Mouse (Mus musculus) neural tube, embryonic 15.5 days (tissue): ENCODE data around the gene Dynll1. TPM values are rescaled to one million over a fixed set of nuclear protein-coding genes. Genes with fewer than 3 reads are reported as not detected.

Source experiments
- ATAC-seq: fragments of 200-750 bp; cut with Nextera tagmentation; 2 replicates; pipeline ENCODE4 v1.8.0; 2017; ENCODE audit warnings: mild to moderate bottlenecking, moderate TSS enrichment, moderate library complexity; ENCODE audit not compliant: low FRiP score
- H3K27ac ChIP-seq: fragments of 300-500 bp; sonication (generic); replicated peaks from 2 replicates; pipeline ENCODE4 v1.5.1; 2015; ENCODE audit warnings: mild to moderate bottlenecking, inconsistent platforms
- H3K27me3 ChIP-seq: fragments of 300-500 bp; sonication (generic); replicated peaks from 2 replicates; pipeline ENCODE4 v1.6.1; 2015; ENCODE audit warnings: inconsistent platforms
- H3K36me3 ChIP-seq: fragments of 300-500 bp; sonication (generic); 2 replicates; pipeline ENCODE4 v1.6.1; 2015; ENCODE audit warnings: inconsistent platforms
- H3K4me1 ChIP-seq: fragments of 300-500 bp; sonication (generic); 2 replicates; pipeline ENCODE4 v1.6.1; 2015; ENCODE audit warnings: inconsistent platforms
- H3K4me2 ChIP-seq: fragments of 300-500 bp; sonication (generic); 2 replicates; pipeline ENCODE4 v1.6.1; 2015; ENCODE audit warnings: inconsistent platforms, mild to moderate bottlenecking, moderate library complexity
- H3K4me3 ChIP-seq: fragments of 300-500 bp; sonication (generic); replicated peaks from 2 replicates; pipeline ENCODE4 v1.5.1; 2015; ENCODE audit warnings: mild to moderate bottlenecking, inconsistent platforms
- H3K9ac ChIP-seq: fragments of 300-500 bp; sonication (generic); replicated peaks from 2 replicates; pipeline ENCODE4 v1.6.1; 2015; ENCODE audit warnings: mild to moderate bottlenecking, inconsistent platforms
- H3K9me3 ChIP-seq: fragments of 300-500 bp; sonication (generic); replicated peaks from 2 replicates; pipeline ENCODE4 v1.6.1; 2016; ENCODE audit warnings: inconsistent platforms
- WGBS: fragments of 180-500 bp; shearing (Covaris S2); methylation state at CpG from one replicate; pipeline ENCODE4 v1.1.7; 2015; ENCODE audit warnings: mixed read lengths; 5-methylcytosine and 5-hydroxymethylcytosine counted together
- polyA plus RNA-seq: library from polyadenylated mRNA; unstranded; fragments of >200 nt; fragmentation: Nextera tagmentation; extraction: Ambion mirVana; gene quantifications from 2 replicates; pipeline ENCODE4 v1.2.1, GENCODE M21; 2015

Gene Dynll1
- polyA plus RNA-seq, 1 experiment from 2014 or later: 1,328 TPM

- Histone ChIP-seq H3K36me3 (peaks cover 47% of the 10 kb centered on the region), H3K27me3 (no peaks in the 10 kb centered on the region), H3K4me3 (no peak overlapping the region), H3K27ac (no peak overlapping the region), H3K4me2 (no peak overlapping the region), H3K9ac (no peak overlapping the region), H3K9me3 (no peaks in the 10 kb centered on the region), H3K4me1 (peaks cover 2% of the 10 kb centered on the region)
- 85% methylated on average over 8 of the region's 8 CpGs for WGBS
- ATAC-seq: no peak
These were observed 39.7 kb downstream of the Dynll1 start for GRCm38 (mm10) chr5:115261141-115261540.

GRCm38 (mm10) chr5:115260356-115260755, 40.4 kb downstream of the Dynll1 start:
- H3K4me1 ChIP-seq: no peaks in the 10 kb centered on the region
- ATAC-seq: no peak
- no peak overlapping the region for H3K9ac ChIP-seq
- H3K4me3 ChIP-seq: no peak overlapping the region
- no peaks in the 10 kb centered on the region for H3K27me3 ChIP-seq
- no peak overlapping the region for H3K27ac ChIP-seq
- H3K36me3 ChIP-seq: peaks cover 55% of the 10 kb centered on the region
- WGBS: 85% methylated on average over 6 of the region's 6 CpGs
- no peaks in the 10 kb centered on the region for H3K9me3 ChIP-seq
- H3K4me2 ChIP-seq: no peak overlapping the region

GRCm38 (mm10) chr5:115256909-115257546, 43.8 kb downstream of the Dynll1 start:
- no peak overlapping the region for H3K27ac ChIP-seq
- H3K4me3 ChIP-seq: no peak overlapping the region
- H3K36me3 ChIP-seq: peaks cover 54% of the 10 kb centered on the region
- H3K4me1 ChIP-seq: no peaks in the 10 kb centered on the region
- H3K9ac ChIP-seq: no peak overlapping the region
- H3K4me2 ChIP-seq: no peak overlapping the region
- no peak for ATAC-seq
- no peaks in the 10 kb centered on the region for H3K9me3 ChIP-seq
- H3K27me3 ChIP-seq: no peaks in the 10 kb centered on the region
- WGBS: 91% methylated on average over 10 of the region's 10 CpGs

- H3K4me1 ChIP-seq: no peaks in the 10 kb centered on the region
- 88% methylated on average over 1 of the region's 1 CpGs for WGBS
- no peak overlapping the region for H3K9ac ChIP-seq
- H3K4me2 ChIP-seq: no peak overlapping the region
- no peak for ATAC-seq
- peaks cover 67% of the 10 kb centered on the region for H3K36me3 ChIP-seq
- H3K4me3 ChIP-seq: no peak overlapping the region
- H3K27ac ChIP-seq: no peak overlapping the region
- H3K27me3 ChIP-seq: no peaks in the 10 kb centered on the region
- no peaks in the 10 kb centered on the region for H3K9me3 ChIP-seq
These were observed 45.3 kb downstream of the Dynll1 start for GRCm38 (mm10) chr5:115255472-115255871.

Other genes starting within 250 kb of the Dynll1 start
- gene Gm10401, start 202.7 kb downstream of the Dynll1 start, polyA plus RNA-seq: 36.7 and 40.5 TPM in 2 replicates
- 22.2 and 35.9 TPM in 2 replicates for gene Acads, start 181.7 kb downstream of the Dynll1 start, polyA plus RNA-seq
- 31.1 and 31.8 TPM in 2 replicates for gene Unc119b, start 166.0 kb downstream of the Dynll1 start, polyA plus RNA-seq
- 34.3 and 40.4 TPM in 2 replicates for gene Mlec, start 142.8 kb downstream of the Dynll1 start, polyA plus RNA-seq
- 17.4 and 23.1 TPM in 2 replicates for gene Cabp1, start 106.6 kb downstream of the Dynll1 start, polyA plus RNA-seq
- 117 and 127 TPM in 2 replicates for gene Pop5, start 65.2 kb downstream of the Dynll1 start, polyA plus RNA-seq
- gene Rnf10, start 28.1 kb downstream of the Dynll1 start, polyA plus RNA-seq: 171 and 197 TPM in 2 replicates
- 63.7 and 64.6 TPM in 2 replicates for gene Coq5, start 21.3 kb downstream of the Dynll1 start, polyA plus RNA-seq
- 138 and 154 TPM in 2 replicates for gene Srsf9, start 26.2 kb upstream of the Dynll1 start, polyA plus RNA-seq
- gene Gatc, start 40.2 kb upstream of the Dynll1 start, polyA plus RNA-seq: 32.2 and 37.0 TPM in 2 replicates
- gene Triap1, start 40.2 kb upstream of the Dynll1 start, polyA plus RNA-seq: 56.1 and 56.8 TPM in 2 replicates
- 1,223 and 1,358 TPM in 2 replicates for gene Cox6a1, start 48.0 kb upstream of the Dynll1 start, polyA plus RNA-seq
- 29.4 and 37.9 TPM in 2 replicates for gene Msi1, start 128.6 kb upstream of the Dynll1 start, polyA plus RNA-seq
- 0.81 and 1.1 TPM in 2 replicates for gene Pla2g1b, start 165.3 kb upstream of the Dynll1 start, polyA plus RNA-seq
- gene Sirt4, start 183.7 kb upstream of the Dynll1 start, polyA plus RNA-seq: 31.0 and 37.1 TPM in 2 replicates
- 21.3 and 28.2 TPM in 2 replicates for gene Pxn, start 205.7 kb upstream of the Dynll1 start, polyA plus RNA-seq